Mouse (Mus musculus): ENCODE results near the gene Trp53inp2.

Trp53inp2 gene

GRCm38 (mm10) chr2:155380261-155381059 is at the start of gene Trp53inp2:
Gene Trp53inp2, plus strand, starts transcription at chr2:155381059.
- no peak for DNase-seq

- DNase-seq = no peak
These were observed 49.5 kb upstream of the Trp53inp2 start for GRCm38 (mm10) chr2:155331351-155331750.

- no peak for DNase-seq
These were observed 47.4 kb upstream of the Trp53inp2 start for GRCm38 (mm10) chr2:155333421-155333820.

GRCm38 (mm10) chr2:155335231-155335630 is 45.6 kb upstream of the Trp53inp2 start:
- DNase-seq = no peak

- no peak for DNase-seq
These were observed 44.6 kb upstream of the Trp53inp2 start for GRCm38 (mm10) chr2:155336254-155336653.

GRCm38 (mm10) chr2:155340166-155340565 is 40.7 kb upstream of the Trp53inp2 start:
- no peak for DNase-seq

- no peak for DNase-seq
These were observed 34.2 kb upstream of the Trp53inp2 start for GRCm38 (mm10) chr2:155346670-155347069.

GRCm38 (mm10) chr2:155354402-155354801 is 26.5 kb upstream of the Trp53inp2 start:
- no peak for DNase-seq

- DNase-seq = peak; percentile 90 to 92
These were observed 23.8 kb upstream of the Trp53inp2 start, which contains the start of gene Pigu for GRCm38 (mm10) chr2:155356971-155357591. Gene Pigu, minus strand, starts transcription at chr2:155357430.

- peak; percentile 11 to 13 for DNase-seq
These were observed 23.0 kb upstream of the Trp53inp2 start for GRCm38 (mm10) chr2:155357686-155358399.

- DNase-seq = no peak
These were observed 13.1 kb upstream of the Trp53inp2 start for GRCm38 (mm10) chr2:155367635-155368284.

- no peak for DNase-seq
These were observed 11.5 kb upstream of the Trp53inp2 start for GRCm38 (mm10) chr2:155369333-155369883.

- DNase-seq = no peak
These were observed 8.4 kb upstream of the Trp53inp2 start for GRCm38 (mm10) chr2:155372451-155372850.

GRCm38 (mm10) chr2:155373302-155373701 is 7.6 kb upstream of the Trp53inp2 start:
- DNase-seq = no peak

- no peak for DNase-seq
These were observed 7.0 kb upstream of the Trp53inp2 start for GRCm38 (mm10) chr2:155373886-155374285.

GRCm38 (mm10) chr2:155374521-155374920 is 6.3 kb upstream of the Trp53inp2 start:
- no peak for DNase-seq

- no peak for DNase-seq
These were observed 4.7 kb upstream of the Trp53inp2 start for GRCm38 (mm10) chr2:155376191-155376590.

- no peak for DNase-seq
These were observed 190 bp downstream of the Trp53inp2 start for GRCm38 (mm10) chr2:155381060-155381437.

GRCm38 (mm10) chr2:155381643-155382331 is 928 bp downstream of the Trp53inp2 start:
- DNase-seq = peak; percentile 99

- DNase-seq = no peak
These were observed 1.5 kb downstream of the Trp53inp2 start for GRCm38 (mm10) chr2:155382332-155382700.

- peak in 1 of 2 experiments; percentile 11 for DNase-seq
These were observed 2.1 kb downstream of the Trp53inp2 start for GRCm38 (mm10) chr2:155382791-155383438.

GRCm38 (mm10) chr2:155385090-155385489 is 4.2 kb downstream of the Trp53inp2 start:
- DNase-seq = peak; percentile 91 to 92

Data from B cell, adult 2 months (primary cell).